ENCODE assay signal across 16 mouse cellular contexts in the genomic region with DNA sequence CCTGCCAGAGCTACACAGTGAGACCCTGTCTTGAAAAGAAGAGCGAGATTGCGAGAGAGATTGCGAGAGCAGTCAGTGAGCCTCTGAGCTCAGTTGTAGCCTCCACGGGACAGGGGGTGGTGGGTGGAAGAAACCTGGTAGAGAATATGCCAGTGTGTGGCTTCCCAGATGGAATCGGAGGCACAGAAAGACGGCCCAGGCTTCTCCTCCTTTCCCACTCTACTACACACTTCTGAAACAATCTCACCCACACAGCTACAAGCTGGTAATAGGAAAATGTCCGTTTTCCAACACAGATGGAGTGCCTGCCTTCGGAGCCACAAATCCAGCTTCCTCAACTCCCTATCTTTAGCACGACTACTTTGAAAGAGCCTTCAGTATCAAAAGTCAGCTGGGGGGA. TPM values are rescaled to one million over a fixed set of nuclear protein-coding genes. Genes with fewer than 3 reads are reported as not detected.
DNase-seq lines count a peak whose midpoint lies in the region; ATAC-seq and TF ChIP-seq lines count a peak whose summit lies in the region.
"Had no signal": no experiment of that assay in that cellular context is flagged by ENCODE, and none has a peak within 500 bp of the region (broad histone marks: within the 10 kb centered on the region; RNA-seq: fewer than 3 reads in every experiment).

No protein-coding gene starts in this region.

- no peak overlapping the region for H3K9ac ChIP-seq in liver, embryonic 15.5 days
- H3K9ac ChIP-seq in forebrain, postnatal 0 days, result no peak overlapping the region
- H3K9ac ChIP-seq: limb, embryonic 15.5 days; midbrain, embryonic 12.5 days had no signal

- H3K4me2 ChIP-seq in liver, embryonic 15.5 days, result no peak overlapping the region
- no peak overlapping the region for H3K4me2 ChIP-seq in forebrain, postnatal 0 days (ENCODE audit: low read depth)
- H3K4me2 ChIP-seq: limb, embryonic 15.5 days; midbrain, embryonic 12.5 days had no signal

- H3K36me3 ChIP-seq in liver, embryonic 15.5 days (replicated peaks), result 0 out of 2 replicates have a peak, but pooled peaks cover 18% of the 10 kb centered on the region
- H3K36me3 ChIP-seq in forebrain, postnatal 0 days (ENCODE audit: insufficient read depth), result peaks cover 47% of the 10 kb centered on the region

- H3K4me1 ChIP-seq in liver, embryonic 15.5 days (replicated peaks), result peaks cover 3% of the 10 kb centered on the region; the same call in 1 of the 2 replicates
- H3K4me1 ChIP-seq in forebrain, postnatal 0 days (ENCODE audit: insufficient read depth), result no peaks in the 10 kb centered on the region
- H3K4me1 ChIP-seq: limb, embryonic 15.5 days had no signal

- 72% methylated on average over 9 of the region's 9 CpGs for WGBS in liver, embryonic 15.5 days (ENCODE audit: insufficient replicate concordance)
- WGBS in forebrain, postnatal 0 days, result 88% methylated on average over 9 of the region's 9 CpGs

- H3K27me3 ChIP-seq in liver, embryonic 15.5 days, result no peaks in the 10 kb centered on the region
- no peaks in the 10 kb centered on the region for H3K27me3 ChIP-seq in forebrain, postnatal 0 days (ENCODE audit: insufficient read depth, low read length)
- H3K27me3 ChIP-seq: limb, embryonic 15.5 days had no signal

- TF ChIP-seq CTCF in forebrain, postnatal 0 days (IDR thresholded peaks at IDR 0.05; ENCODE audit: low read depth), result no peak

- H3K9me3 ChIP-seq in liver, embryonic 15.5 days (replicated peaks), result no peaks in the 10 kb centered on the region
- no peaks in the 10 kb centered on the region for H3K9me3 ChIP-seq in forebrain, postnatal 0 days (ENCODE audit: low read length)
- H3K9me3 ChIP-seq: heart, embryonic 10.5 days; limb, embryonic 15.5 days; midbrain, embryonic 12.5 days had no signal

- peak; percentile 86 for DNase-seq in right cerebral cortex, adult 18-20 months
- no peak for DNase-seq in right cerebral cortex, postnatal 4 days
- DNase-seq in layer of hippocampus, postnatal 14 days (ENCODE audit: low spot score in 2 of 2), result peak; percentile 50 to 81
- DNase-seq in heart, adult 8-10 months (ENCODE audit: low spot score), result no peak
- DNase-seq in adipocyte (ENCODE audit: low spot score), result no peak
- no peak for DNase-seq in forebrain, postnatal 0 days
- DNase-seq in heart, adult 18-20 months, result no peak
- DNase-seq: B cell, adult 2 months; cerebellum, adult 9-11 months; kidney, postnatal 36 days; lung, postnatal 36 days had no signal

- H3K4me3 ChIP-seq in liver, embryonic 15.5 days (replicated peaks), result no peak overlapping the region
- no peak overlapping the region for H3K4me3 ChIP-seq in forebrain, postnatal 0 days (ENCODE audit: low read depth, low read length)
- H3K4me3 ChIP-seq: heart, embryonic 10.5 days; limb, embryonic 15.5 days; midbrain, embryonic 12.5 days had no signal

- H3K27ac ChIP-seq in liver, embryonic 15.5 days (replicated peaks), result peak overlapping the region; percentile 56
- no peak overlapping the region for H3K27ac ChIP-seq in forebrain, postnatal 0 days (ENCODE audit: low read depth, low read length)
- H3K27ac ChIP-seq: heart, embryonic 10.5 days; limb, embryonic 15.5 days; midbrain, embryonic 12.5 days had no signal

- no peak for ATAC-seq in liver, embryonic 15.5 days (ENCODE audit: insufficient read depth)
- no peak for ATAC-seq in forebrain, postnatal 0 days
- ATAC-seq: inflammation-experienced regulatory T-cells, adult 6 months had no signal

RNA-seq across cellular contexts. Expression of a gene that starts 9.5 kb away (rescaled TPM):
- total RNA-seq in layer of hippocampus, postnatal 14 days (2021), result 10 to 100 TPM; 70.9 to 71.6 TPM
- 6.5 and 8.0 TPM in 2 replicates for polyA plus RNA-seq in liver, embryonic 15.5 days (2015; fragmentation: Nextera tagmentation; extraction: Ambion mirVana)
- total RNA-seq in heart, adult 8-10 months (2022), result 1 to 10 TPM; 2.7 to 3.5 (median 2.9) TPM
- total RNA-seq in forebrain, postnatal 0 days (2014; rRNA removed), result 33.4 and 38.8 TPM in 2 replicates
- polyA plus RNA-seq in forebrain, postnatal 0 days (2015; fragmentation: Nextera tagmentation; extraction: Ambion mirVana), result 26.1 and 38.8 TPM in 2 replicates
- total RNA-seq in heart, adult 18-20 months (2021), result 1 to 10 TPM; 3.8 to 6.7 TPM

RNA-seq across cellular contexts. Expression of a gene that starts 58.0 kb away (rescaled TPM):
- 10 to 100 TPM; 28.3 to 30.5 TPM for total RNA-seq in layer of hippocampus, postnatal 14 days (2021)
- 4.3 and 5.1 TPM in 2 replicates for polyA plus RNA-seq in liver, embryonic 15.5 days (2015; fragmentation: Nextera tagmentation; extraction: Ambion mirVana)
- total RNA-seq in heart, adult 8-10 months (2022), result 10 to 100 TPM; 10.2 to 14.1 (median 13.5) TPM
- total RNA-seq in forebrain, postnatal 0 days (2014; rRNA removed), result 20.2 and 30.5 TPM in 2 replicates
- 4.9 and 8.1 TPM in 2 replicates for polyA plus RNA-seq in forebrain, postnatal 0 days (2015; fragmentation: Nextera tagmentation; extraction: Ambion mirVana)
- total RNA-seq in heart, adult 18-20 months (2021), result 10 to 100 TPM; 13.0 to 13.9 TPM

Comparison
In these comparisons a context has a peak if more than half of its experiments do, and no peak if none do; other contexts are left out.
1. DNase-seq: peak in right cerebral cortex, adult 18-20 months (single experiment) and layer of hippocampus, postnatal 14 days (2 of 2); none in right cerebral cortex, postnatal 4 days (single experiment), heart, adult 8-10 months (single experiment), adipocyte (single experiment), forebrain, postnatal 0 days (single experiment) and heart, adult 18-20 months (0 of 2).